Mouse (Mus musculus) CD4-positive, CD25-positive, alpha-beta regulatory T cell, adult 4 months (primary cell): Measurements from ENCODE around the gene Mea1. TPM values are rescaled to one million over a fixed set of nuclear protein-coding genes. Genes with fewer than 3 reads are reported as not detected.
A peak's percentile ranks its signal among the peaks of the same experiment; 100 is the strongest.

ENCODE experiments used
- ATAC-seq: one replicate; pipeline ENCODE4 v1.8.0; 2017
- polyA plus RNA-seq, 2 experiments: library from polyadenylated mRNA; unstranded; fragments of 100-300 nt; shearing (Covaris generic); gene quantifications; one replicate each; pipeline ENCODE4 v1.2.1; 2017

The Mea1 gene
- 100 to 1,000 TPM; 185 to 202 TPM for polyA plus RNA-seq

DNA sequence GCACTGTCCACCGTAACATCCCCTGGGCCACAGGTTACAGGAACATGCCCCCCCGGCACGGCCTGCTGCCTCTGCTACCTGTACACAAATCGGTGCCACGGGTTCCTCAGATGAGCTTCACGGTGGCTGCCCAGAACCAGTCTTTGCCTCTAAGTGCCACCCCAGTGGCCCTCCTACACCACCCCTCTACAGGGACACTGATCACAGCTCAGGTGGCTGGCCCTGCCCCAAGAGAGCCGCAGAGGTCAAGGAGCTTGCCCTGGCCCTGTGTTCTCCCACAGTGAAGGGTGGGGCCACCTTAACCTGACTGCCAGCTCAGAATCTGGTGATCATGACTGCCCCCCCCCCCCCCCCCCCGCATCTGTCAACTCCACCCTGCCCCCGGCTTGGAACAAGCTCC lies at the start of gene Mea1:
Gene Mea1 (plus strand): TSS at position 378 of the 400 bp plus-strand sequence.
- no peak for ATAC-seq

DNA sequence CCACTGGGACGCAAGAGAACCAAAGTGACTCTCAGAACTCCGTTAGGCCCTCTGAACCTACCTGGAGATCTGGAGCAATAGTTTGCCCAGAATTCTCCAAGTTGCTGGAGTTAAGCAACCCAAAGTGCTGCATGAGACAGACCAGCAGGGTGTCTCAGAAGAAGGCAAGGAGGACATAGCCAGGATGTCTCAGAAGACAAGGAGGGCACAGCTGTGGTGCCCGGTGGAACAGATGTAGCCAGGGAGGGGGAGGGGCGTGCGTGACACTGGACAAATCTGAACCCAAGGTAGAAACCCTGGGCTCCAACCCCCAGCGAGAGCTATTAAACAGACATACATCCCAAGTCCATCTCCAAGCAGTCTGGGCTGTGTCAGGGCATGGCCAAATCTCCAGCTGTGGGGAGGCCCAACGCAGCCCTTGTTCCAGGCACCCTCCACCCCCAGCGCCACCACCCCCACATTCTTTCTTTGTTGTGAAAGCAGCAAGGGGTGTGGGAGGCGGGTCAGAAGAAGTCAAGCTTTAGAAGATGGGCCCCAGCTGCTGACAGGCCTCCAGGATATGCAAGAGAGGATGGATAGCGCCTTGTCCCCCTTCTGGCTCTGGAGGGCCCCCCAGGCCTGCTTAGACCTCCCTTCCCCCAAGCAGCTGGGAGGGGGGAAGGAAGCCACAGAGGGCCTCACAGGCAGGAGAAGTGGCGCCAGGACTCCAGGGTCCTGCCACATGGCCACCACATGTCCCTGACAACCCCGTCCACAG lies 48.7 kb upstream of the Mea1 start:
- ATAC-seq = no peak

DNA sequence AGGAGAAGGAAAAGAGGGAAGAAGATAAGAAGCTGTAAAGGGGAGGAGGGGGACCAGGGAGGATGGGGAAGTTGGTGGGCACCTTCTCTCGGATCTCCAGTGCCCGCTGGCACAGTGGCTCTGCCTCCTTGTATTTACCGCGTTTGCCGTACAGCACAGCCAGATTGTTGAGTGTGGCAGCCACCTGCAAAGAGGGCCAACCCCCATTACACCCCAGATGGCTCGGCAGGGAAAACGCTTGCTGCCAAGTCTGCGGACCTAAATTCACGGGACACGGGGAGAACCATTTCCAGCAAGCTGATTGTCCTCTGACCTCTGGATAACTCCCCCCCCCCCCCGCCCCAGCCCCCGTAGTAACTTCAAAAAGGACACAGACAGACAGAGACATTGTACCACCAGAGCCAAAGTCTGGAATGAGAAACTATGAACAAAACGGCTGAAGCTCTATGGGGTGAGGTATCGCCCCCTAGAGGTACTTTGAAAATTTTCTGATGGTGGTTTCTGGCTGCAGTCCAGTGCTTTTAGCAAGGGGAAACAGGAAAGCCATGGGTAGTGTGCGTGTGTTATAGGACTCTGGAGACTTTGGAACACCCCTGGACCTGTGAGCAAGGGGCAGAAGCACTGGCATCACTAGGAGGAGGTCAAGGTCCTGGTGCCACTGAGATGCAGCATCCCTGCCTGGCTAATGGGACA lies 41.6 kb upstream of the Mea1 start:
- ATAC-seq = peak; percentile 57

DNA sequence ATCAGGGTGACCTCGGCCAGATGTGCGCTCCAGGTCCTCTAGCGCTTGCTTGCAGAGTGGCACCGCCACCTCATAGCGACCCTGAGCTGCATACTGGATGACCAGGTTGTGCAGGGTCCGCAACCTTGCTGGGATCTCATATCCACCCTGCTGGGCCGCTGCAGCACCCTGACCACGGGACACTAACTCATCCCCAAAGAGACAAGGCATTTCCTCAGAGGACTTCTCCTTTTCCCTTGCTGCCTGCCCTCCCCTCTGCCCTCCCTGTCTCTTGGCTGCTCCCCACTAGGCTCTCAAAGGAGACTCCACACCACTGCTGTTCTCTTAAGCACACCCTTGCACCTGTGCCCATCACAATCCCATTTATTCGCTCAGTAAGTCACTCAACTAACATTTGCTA lies 38.7 kb upstream of the Mea1 start:
- ATAC-seq = no peak

DNA sequence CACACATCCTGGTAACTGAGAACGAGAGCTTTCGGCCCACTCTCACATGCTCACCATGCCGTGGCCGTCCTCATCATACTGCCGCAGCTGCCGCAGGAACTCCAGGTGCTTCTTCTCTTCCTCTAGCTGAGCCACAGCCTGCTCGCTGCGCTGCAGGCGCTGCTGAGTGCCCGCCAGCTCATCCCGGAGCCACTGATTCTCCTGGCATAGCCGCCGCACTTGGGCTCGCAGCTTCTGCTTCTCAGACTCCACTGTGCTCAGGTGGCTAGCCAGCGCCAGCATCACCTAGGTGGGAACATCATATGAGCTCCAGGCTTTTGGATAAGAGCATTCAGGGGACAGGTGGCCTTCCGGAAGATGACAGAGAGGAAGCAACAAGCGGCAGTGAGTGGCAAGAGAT lies 36.5 kb upstream of the Mea1 start:
- ATAC-seq = no peak

GRCm38 (mm10) chr17:46644152-46644805 lies 34.3 kb upstream of the Mea1 start:
- ATAC-seq = no peak

DNA sequence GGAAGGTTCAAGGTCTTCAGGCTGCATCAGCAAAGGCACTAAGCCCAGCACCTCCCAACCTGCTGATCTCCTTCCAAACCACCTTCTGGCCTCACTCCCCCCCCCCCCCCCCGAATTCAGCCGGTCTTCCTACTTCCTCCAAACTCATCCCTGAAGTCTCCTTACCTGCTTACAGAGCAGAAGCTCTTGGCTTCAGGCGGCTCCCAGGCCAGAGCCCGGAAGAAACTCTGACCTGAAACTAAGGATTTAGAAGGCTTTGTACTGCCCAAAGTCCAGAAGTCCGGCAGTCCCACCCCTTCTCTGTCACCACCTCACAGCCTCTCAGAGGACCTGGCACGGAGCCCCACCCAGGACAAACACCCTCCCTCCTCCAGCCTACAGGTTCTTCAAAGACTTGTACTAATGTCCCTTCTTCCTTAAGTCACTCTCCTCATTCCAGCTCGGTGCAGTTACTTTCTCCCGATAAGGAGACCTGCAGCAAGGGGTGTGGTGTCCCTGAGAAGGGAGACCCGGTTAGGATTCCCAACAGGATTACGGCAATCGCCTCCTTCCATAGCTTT lies 33.6 kb upstream of the Mea1 start:
- no peak for ATAC-seq

DNA sequence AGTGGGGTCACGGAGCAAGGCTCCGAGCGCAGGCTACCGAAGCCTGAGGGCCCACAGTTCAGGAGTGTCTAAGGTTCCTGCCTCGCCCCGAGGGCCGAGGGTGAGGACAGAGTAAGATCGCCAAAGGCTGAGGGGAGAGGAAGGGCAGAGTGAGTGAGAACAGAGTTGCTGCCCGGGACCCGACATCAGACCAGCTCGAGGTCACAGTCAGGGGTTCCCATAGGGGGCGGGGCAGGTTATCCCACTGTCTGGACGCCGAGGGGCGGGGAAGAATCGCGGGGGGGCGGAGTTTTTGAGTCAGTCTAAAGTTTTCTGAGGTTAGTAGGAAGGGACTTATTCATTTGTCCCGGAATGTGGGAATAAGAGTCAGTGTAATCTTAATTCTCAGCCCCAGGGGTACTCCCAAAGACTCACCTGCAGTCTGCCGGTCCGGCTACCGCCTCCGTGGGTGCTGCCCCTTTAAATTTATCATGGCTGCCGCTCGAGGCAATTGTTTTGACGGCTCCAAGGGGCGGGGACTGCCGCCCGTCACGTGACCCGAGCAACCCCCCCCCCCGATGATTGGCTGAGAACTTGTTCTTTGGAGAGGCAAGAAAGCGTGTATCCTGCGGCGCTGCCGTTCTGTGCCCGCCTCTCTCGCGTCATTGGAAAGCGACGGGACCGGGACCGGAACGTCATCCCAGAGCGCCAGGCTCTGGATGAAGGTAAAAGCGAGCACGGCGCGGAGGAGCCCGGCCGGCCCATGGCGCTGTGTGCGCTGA lies 32.9 kb upstream of the Mea1 start, which contains the start of the genes Klc4 and Mrpl2:
Gene Klc4 (minus strand): TSS at position 462 of the 761 bp plus-strand sequence.
Gene Mrpl2 (plus strand): TSS at position 669 of the 761 bp plus-strand sequence.
- peak; percentile 80 for ATAC-seq

- no peak for ATAC-seq
Measured at GRCm38 (mm10) chr17:46646322-46646662, 32.3 kb upstream of the Mea1 start.

DNA sequence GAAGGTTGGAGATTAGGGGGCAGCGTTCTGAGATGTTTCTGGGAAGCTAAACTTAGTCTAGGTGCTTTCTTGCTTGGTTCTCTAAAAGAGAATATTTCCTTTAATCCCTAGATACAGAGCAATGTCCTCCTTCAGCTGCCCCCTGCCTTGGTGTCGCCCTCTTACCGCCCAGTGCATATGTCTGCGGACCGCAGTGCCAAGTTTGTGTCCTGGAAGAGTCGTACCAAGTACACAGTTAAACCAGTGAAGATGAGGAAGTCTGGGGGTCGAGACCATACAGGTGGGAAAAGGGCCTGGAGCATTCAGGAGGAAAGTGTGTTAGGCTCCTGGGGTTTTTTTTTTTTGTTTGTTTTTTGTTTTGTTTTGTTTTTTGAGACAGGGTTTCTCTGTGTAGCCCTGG lies 31.3 kb upstream of the Mea1 start:
- ATAC-seq = no peak

DNA sequence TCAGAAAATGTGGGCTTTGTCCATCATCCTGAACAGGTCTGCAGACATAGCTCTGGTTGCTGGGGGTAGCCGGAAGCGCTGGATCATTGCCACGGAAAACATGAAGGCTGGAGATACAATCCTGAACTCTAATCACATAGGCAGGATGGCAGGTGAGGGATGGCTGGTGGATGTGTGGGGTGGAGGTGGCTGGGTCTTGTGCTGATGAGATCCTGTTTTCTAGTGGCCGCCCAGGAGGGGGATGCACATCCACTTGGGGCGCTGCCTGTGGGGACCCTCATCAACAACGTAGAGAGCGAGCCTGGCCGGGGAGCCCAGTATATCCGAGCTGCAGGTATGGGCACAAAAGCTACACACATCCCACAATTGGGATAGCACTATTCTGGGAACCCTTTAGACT lies 30.2 kb upstream of the Mea1 start:
- no peak for ATAC-seq

GRCm38 (mm10) chr17:46649811-46650210 lies 28.8 kb upstream of the Mea1 start:
- no peak for ATAC-seq

GRCm38 (mm10) chr17:46650232-46651031 lies 28.2 kb upstream of the Mea1 start, which contains the start of gene Cul7:
TSS of gene Cul7 (plus strand) at chr17:46650337.
- peak; percentile 75 for ATAC-seq

GRCm38 (mm10) chr17:46651292-46651691 lies 27.3 kb upstream of the Mea1 start:
- ATAC-seq = no peak

GRCm38 (mm10) chr17:46651755-46652547 lies 26.6 kb upstream of the Mea1 start:
- no peak for ATAC-seq

- no peak for ATAC-seq
Measured at GRCm38 (mm10) chr17:46656054-46656453, 22.5 kb upstream of the Mea1 start.

DNA sequence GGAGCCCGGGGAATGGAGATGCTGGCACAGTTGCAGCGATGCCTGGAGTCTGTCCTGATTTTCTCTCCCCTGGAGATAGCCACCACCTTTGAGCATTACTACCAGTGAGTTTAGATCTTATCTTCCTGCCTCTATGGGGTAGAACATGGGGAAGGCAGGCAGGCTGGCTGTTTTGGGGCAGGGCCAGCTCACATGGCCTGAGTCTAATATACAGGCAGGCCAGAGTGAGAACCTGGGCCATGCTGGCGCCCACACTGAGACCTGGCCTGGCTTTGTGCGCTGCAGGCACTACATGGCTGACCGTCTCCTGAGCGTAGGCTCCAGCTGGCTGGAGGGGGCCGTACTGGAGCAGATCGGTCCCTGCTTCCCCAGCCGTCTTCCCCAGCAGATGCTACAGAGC lies 17.2 kb upstream of the Mea1 start:
- no peak for ATAC-seq

- no peak for ATAC-seq
Measured at GRCm38 (mm10) chr17:46661981-46662380, 16.6 kb upstream of the Mea1 start.

DNA sequence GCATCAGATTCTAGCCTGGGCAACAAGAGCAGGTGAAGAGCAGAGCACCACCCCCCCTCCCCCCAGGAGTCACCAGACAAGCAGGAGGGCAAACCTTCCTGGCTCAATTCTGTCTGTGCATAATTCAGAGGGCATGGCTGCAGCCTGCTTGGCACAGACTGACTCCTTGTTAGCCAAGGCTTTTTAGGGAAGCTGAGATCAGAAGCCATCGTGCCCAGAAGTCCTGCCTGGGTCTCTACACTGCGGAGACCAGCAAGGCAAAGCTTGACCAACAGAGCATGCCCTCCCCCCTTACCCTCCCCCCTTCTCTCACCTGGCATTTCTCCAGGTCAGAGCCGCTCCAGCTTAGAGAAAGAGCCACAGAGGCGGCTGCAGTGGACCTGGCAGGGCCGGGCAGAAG lies 15.9 kb upstream of the Mea1 start:
- no peak for ATAC-seq

DNA sequence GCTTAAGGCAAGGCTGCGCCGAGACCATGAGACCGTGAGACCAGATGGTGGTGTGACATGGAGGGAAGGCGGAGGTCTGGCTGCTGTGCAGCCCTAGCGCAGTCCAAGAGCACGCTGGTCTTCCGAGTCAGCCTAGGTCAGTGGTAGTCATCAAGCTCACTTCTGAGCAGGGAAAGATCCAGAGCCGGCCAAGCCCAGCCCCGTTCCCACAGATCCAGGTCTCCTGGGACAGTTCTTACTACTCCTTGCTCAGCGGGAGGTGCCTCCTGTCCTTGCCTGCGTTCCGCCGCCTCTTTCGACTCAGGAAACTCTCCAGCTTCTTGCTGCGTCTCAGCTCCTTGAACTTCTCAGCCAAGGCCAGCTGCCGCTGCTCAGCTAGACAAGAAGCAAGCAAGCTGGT lies 10.9 kb upstream of the Mea1 start:
- ATAC-seq = no peak

- ATAC-seq = no peak
Measured at GRCm38 (mm10) chr17:46669911-46670310, 8.7 kb upstream of the Mea1 start.
